Mouse (Mus musculus): ENCODE data around the gene 6430531B16Rik. TPM values are rescaled to one million over a fixed set of nuclear protein-coding genes. Genes with fewer than 3 reads are reported as not detected.
A peak's percentile ranks its signal among the peaks of the same experiment; 100 is the strongest.

Gene 6430531B16Rik
- polyA plus RNA-seq (2015; fragmentation: Nextera tagmentation; extraction: Ambion mirVana): not detected in 2 replicates

GRCm38 (mm10) chr7:139978278-139978892 lies at the start of gene 6430531B16Rik:
Gene 6430531B16Rik, minus strand, starts transcription at chr7:139978755.
- H3K27ac ChIP-seq (ENCODE audit: low read depth): no peak within 1 kb of the TSS

GRCm38 (mm10) chr7:140011336-140011735 lies 32.8 kb upstream of the 6430531B16Rik start:
- Histone ChIP-seq H3K4me1 (ENCODE audit: insufficient read depth) (no peaks in the 10 kb centered on the region), H3K27me3 (ENCODE audit: insufficient read depth, low read length) (no peaks in the 10 kb centered on the region), H3K9ac (replicated peaks) (no peak overlapping the region), H3K27ac (ENCODE audit: low read depth) (no peak overlapping the region), H3K36me3 (replicated peaks; ENCODE audit: insufficient read depth, low read length) (peaks cover 11% of the 10 kb centered on the region), H3K4me2 (ENCODE audit: low read depth, low read length) (no peak overlapping the region), H3K9me3 (ENCODE audit: low read length) (peaks cover 3% of the 10 kb centered on the region), H3K4me3 (ENCODE audit: low read depth, low read length) (no peak overlapping the region)
- no peak for ATAC-seq
- WGBS (ENCODE audit: insufficient replicate concordance): 92% methylated on average over 17 of the region's 17 CpGs
- no peak for TF ChIP-seq EP300 (IDR thresholded peaks at IDR 0.05; ENCODE audit: low read depth)
- no peak for TF ChIP-seq CTCF (IDR thresholded peaks at IDR 0.05; ENCODE audit: low read depth)
- DNase-seq: no peak

More at GRCm38 (mm10) chr7:139978278-139978892, at the start of gene 6430531B16Rik:
- DNase-seq (peak; percentile 79), ATAC-seq (peak; percentile 82)
- TF ChIP-seq EP300 (IDR thresholded peaks at IDR 0.05; ENCODE audit: low read depth) (no peak), CTCF (IDR thresholded peaks at IDR 0.05; ENCODE audit: low read depth) (no peak)
- 7% methylated on average over 32 of the region's 32 CpGs for WGBS (ENCODE audit: insufficient replicate concordance)
- peak within 1 kb of the TSS; percentile 81 for H3K4me2 ChIP-seq (ENCODE audit: low read depth, low read length)
- H3K4me1 ChIP-seq (ENCODE audit: insufficient read depth): peaks cover 12% of the 10 kb centered on the region
- no peaks in the 10 kb centered on the region for H3K9me3 ChIP-seq (ENCODE audit: low read length)
- H3K36me3 ChIP-seq (replicated peaks; ENCODE audit: insufficient read depth, low read length): no peaks in the 10 kb centered on the region
- 0 out of 2 replicates have a peak within 1 kb of the TSS, but pooled peaks have one; percentile 21 for H3K9ac ChIP-seq (replicated peaks)
- peak within 1 kb of the TSS; percentile 53 for H3K4me3 ChIP-seq (ENCODE audit: low read depth, low read length)
- no peaks in the 10 kb centered on the region for H3K27me3 ChIP-seq (ENCODE audit: insufficient read depth, low read length)

- Histone ChIP-seq H3K36me3 (replicated peaks; ENCODE audit: insufficient read depth, low read length) (peaks cover 28% of the 10 kb centered on the region), H3K4me1 (ENCODE audit: insufficient read depth) (no peaks in the 10 kb centered on the region), H3K4me3 (ENCODE audit: low read depth, low read length) (no peak overlapping the region), H3K9ac (replicated peaks) (no peak overlapping the region), H3K27ac (ENCODE audit: low read depth) (no peak overlapping the region), H3K9me3 (ENCODE audit: low read length) (peaks cover 3% of the 10 kb centered on the region), H3K27me3 (ENCODE audit: insufficient read depth, low read length) (no peaks in the 10 kb centered on the region), H3K4me2 (ENCODE audit: low read depth, low read length) (no peak overlapping the region)
- TF ChIP-seq CTCF (IDR thresholded peaks at IDR 0.05; ENCODE audit: low read depth) (no peak), EP300 (IDR thresholded peaks at IDR 0.05; ENCODE audit: low read depth) (no peak)
- 95% methylated on average over 9 of the region's 9 CpGs for WGBS (ENCODE audit: insufficient replicate concordance)
- ATAC-seq (no peak), DNase-seq (no peak)
Observed at GRCm38 (mm10) chr7:140007781-140008180, 29.2 kb upstream of the 6430531B16Rik start.

DNA sequence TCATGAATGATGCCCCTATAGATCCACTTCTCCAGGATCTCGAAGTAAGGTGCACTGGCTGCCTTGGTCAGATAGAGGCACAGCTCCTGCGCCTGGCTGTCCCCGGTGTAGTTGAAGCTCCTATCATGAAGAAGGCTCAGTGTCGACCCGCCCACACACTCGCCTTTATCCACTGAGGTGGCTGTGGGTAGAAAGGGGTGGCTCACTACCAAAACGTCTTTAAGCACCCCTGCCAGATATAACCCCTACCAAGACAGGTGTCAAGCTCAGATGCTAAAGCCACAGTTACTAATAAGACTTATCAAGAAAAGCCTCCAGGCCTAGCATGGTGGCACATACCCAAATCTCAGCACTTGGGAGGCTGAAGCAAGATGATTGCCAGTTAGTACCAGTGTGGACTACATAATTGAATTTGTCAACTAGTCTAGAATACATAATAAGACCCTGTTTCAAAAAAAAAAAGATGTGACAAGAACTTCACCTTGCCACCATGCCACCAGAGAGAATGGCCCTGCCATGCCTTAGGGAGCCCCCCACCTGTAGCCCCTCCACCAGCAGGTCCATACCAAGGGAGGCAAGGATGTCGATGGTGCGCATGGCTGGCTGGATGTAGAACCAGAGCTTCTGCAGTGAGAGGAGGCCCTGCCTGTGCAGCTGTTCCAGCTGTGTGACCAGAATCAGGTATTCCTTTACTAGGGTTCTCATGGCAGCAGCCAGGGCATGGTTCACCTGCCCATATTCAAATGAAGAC lies 28.5 kb upstream of the 6430531B16Rik start:
- 84% methylated on average over 9 of the region's 9 CpGs for WGBS (ENCODE audit: insufficient replicate concordance)
- H3K27ac ChIP-seq (ENCODE audit: low read depth): no peak overlapping the region
- ATAC-seq: no peak
- no peak overlapping the region for H3K4me2 ChIP-seq (ENCODE audit: low read depth, low read length)
- TF ChIP-seq EP300 (IDR thresholded peaks at IDR 0.05; ENCODE audit: low read depth): no peak
- TF ChIP-seq CTCF (IDR thresholded peaks at IDR 0.05; ENCODE audit: low read depth): no peak
- no peak overlapping the region for H3K9ac ChIP-seq (replicated peaks)
- DNase-seq: no peak
- no peaks in the 10 kb centered on the region for H3K27me3 ChIP-seq (ENCODE audit: insufficient read depth, low read length)
- H3K36me3 ChIP-seq (replicated peaks; ENCODE audit: insufficient read depth, low read length): peaks cover 32% of the 10 kb centered on the region
- peaks cover 3% of the 10 kb centered on the region for H3K9me3 ChIP-seq (ENCODE audit: low read length)
- H3K4me3 ChIP-seq (ENCODE audit: low read depth, low read length): no peak overlapping the region
- no peaks in the 10 kb centered on the region for H3K4me1 ChIP-seq (ENCODE audit: insufficient read depth)

- ATAC-seq (no peak), DNase-seq (no peak)
- no peak overlapping the region for H3K27ac ChIP-seq (ENCODE audit: low read depth)
- TF ChIP-seq CTCF (IDR thresholded peaks at IDR 0.05; ENCODE audit: low read depth) (no peak), EP300 (IDR thresholded peaks at IDR 0.05; ENCODE audit: low read depth) (no peak)
- peaks cover 43% of the 10 kb centered on the region for H3K36me3 ChIP-seq (replicated peaks; ENCODE audit: insufficient read depth, low read length)
- no peaks in the 10 kb centered on the region for H3K9me3 ChIP-seq (ENCODE audit: low read length)
- H3K4me2 ChIP-seq (ENCODE audit: low read depth, low read length): no peak overlapping the region
- H3K4me1 ChIP-seq (ENCODE audit: insufficient read depth): no peaks in the 10 kb centered on the region
- WGBS (ENCODE audit: insufficient replicate concordance): 82% methylated on average over 8 of the region's 8 CpGs
- H3K27me3 ChIP-seq (ENCODE audit: insufficient read depth, low read length): no peaks in the 10 kb centered on the region
- H3K4me3 ChIP-seq (ENCODE audit: low read depth, low read length): no peak overlapping the region
- no peak overlapping the region for H3K9ac ChIP-seq (replicated peaks)
Observed at GRCm38 (mm10) chr7:140004666-140005065, 26.1 kb upstream of the 6430531B16Rik start.

DNA sequence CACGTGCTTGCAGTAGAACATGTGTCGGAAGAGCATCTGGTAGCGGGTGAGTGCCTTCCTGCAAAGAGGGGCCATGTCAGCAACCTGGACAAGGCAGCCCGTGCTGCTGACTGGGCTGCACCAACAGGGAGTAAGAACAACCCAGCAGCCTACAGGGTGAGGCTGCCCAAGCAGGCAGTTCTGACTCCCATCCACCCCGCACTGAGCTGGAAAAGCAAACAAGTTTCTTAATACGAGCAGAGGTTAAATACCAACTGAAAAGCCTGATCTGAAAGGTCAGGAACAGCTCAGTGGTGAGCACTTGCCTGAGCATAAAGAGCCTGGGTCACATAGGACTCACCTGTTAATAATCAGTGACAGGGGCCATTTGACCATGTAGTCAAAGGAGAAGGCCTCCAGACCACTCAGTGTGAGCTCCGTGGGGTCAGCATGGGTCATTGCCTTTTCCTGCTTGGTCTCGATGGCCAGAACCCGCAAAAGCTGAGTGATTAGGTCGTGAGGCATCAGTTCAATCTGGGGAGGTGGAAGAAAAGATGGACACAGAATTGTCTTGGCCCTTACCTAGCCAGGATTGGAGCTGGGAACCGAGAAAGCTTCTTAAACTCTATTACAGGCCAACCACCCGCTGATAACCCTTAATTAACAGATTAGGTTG lies 22.7 kb upstream of the 6430531B16Rik start:
- TF ChIP-seq CTCF (IDR thresholded peaks at IDR 0.05; ENCODE audit: low read depth) (no peak), EP300 (IDR thresholded peaks at IDR 0.05; ENCODE audit: low read depth) (no peak)
- 71% methylated on average over 12 of the region's 12 CpGs for WGBS (ENCODE audit: insufficient replicate concordance)
- Histone ChIP-seq H3K9ac (replicated peaks) (no peak overlapping the region), H3K9me3 (ENCODE audit: low read length) (no peaks in the 10 kb centered on the region), H3K4me2 (ENCODE audit: low read depth, low read length) (no peak overlapping the region), H3K27ac (ENCODE audit: low read depth) (no peak overlapping the region), H3K27me3 (ENCODE audit: insufficient read depth, low read length) (no peaks in the 10 kb centered on the region), H3K36me3 (replicated peaks; ENCODE audit: insufficient read depth, low read length) (peaks cover 61% of the 10 kb centered on the region), H3K4me3 (ENCODE audit: low read depth, low read length) (no peak overlapping the region), H3K4me1 (ENCODE audit: insufficient read depth) (no peaks in the 10 kb centered on the region)
- ATAC-seq (peak; percentile 77), DNase-seq (no peak)
